Mouse (Mus musculus): Measurements from ENCODE around the gene Izumo4. TPM values are rescaled to one million over a fixed set of nuclear protein-coding genes. Genes with fewer than 3 reads are reported as not detected.

Gene Izumo4
- polyA plus RNA-seq, 1 experiment: 36.3 TPM

DNA sequence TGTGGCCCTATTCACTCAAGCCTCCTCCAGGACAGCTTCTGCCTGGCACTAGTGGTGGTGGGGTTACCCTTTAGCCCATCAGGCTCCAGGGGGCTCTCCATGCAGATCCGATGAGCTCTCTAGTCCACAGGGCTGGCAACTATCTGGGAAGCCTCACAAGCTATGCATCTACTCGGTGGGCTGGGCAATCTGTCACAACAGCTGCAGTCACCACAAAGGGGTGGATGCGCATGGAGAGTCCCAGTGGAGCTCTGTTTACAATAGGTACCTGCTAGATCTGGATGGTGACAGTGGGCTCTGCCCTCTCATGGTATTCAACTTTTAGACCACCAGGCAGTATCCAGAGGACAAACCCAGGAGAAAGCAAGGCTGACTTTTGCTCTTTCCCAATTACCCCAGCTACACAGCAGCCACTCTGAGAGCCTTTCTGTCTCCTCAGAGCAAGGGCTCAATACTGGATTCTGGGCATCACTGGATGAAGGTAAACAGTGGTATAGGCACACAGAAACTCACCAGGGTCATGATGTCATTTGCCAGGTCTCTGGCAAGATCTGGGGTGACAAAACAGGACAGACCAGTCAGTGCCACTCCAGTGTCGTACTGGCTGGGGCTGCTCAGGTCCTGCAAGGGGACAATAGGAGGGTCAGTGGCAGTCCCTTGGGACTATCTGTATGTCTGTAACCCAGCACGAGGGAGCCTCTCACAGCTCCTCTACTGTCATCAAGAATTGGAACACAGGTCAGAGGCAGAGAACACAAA is 25.6 kb downstream of the Izumo4 start:
- no peaks in the 10 kb centered on the region for H3K27me3 ChIP-seq (ENCODE audit: control insufficient read depth, insufficient read depth, low read length)

DNA sequence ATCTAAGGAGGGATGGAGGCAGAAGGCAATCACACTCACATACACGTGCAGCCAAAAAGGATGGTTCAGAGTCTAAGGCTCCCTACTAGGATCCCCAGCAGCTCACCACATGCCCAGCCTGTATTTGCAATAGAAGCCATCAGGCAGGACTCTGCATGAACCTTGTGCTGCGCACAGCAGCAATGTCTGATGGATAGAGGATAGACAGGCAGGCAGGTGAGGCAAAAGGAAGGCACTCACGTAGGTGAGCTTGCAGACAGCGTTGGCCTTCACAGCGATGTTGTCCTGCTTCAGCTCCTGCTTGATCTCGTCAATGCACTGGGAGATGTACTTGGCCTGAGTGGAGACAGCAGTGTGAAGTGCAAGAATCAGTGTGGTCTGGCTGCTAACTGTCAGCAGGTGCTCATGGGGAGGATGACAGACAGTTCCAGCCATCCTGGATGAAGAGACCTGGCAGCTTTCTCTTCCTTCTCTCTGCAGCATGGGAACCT is 30.7 kb downstream of the Izumo4 start:
- TF ChIP-seq CTCF (IDR thresholded peaks at IDR 0.05; ENCODE audit: extremely low read depth, insufficient read length, insufficient replicate concordance, low read depth, low read length) (no peak), POLR2A (IDR thresholded peaks at IDR 0.05; ENCODE audit: low read depth, low read length) (no peak)
- H3K27me3 ChIP-seq (ENCODE audit: control insufficient read depth, insufficient read depth, low read length): no peaks in the 10 kb centered on the region
- 88% methylated on average over 6 of the region's 6 CpGs for WGBS
- no peak overlapping the region for H3K27ac ChIP-seq (ENCODE audit: insufficient read depth, low read depth, low read length)
- peaks cover 7% of the 10 kb centered on the region for H3K4me1 ChIP-seq (ENCODE audit: control insufficient read depth, insufficient read depth, insufficient read length, low read length)
- H3K4me3 ChIP-seq (ENCODE audit: low read depth, low read length): no peak overlapping the region
- peaks cover 47% of the 10 kb centered on the region for H3K36me3 ChIP-seq (ENCODE audit: control insufficient read depth, insufficient read depth, low read length)

More for the DNA sequence above, 25.6 kb downstream of the Izumo4 start:
- H3K36me3 ChIP-seq (ENCODE audit: control insufficient read depth, insufficient read depth, low read length): peaks cover 77% of the 10 kb centered on the region
- 85% methylated on average over 5 of the region's 5 CpGs for WGBS
- H3K4me1 ChIP-seq (ENCODE audit: control insufficient read depth, insufficient read depth, insufficient read length, low read length): no peaks in the 10 kb centered on the region
- H3K4me3 ChIP-seq (ENCODE audit: low read depth, low read length): no peak overlapping the region
- TF ChIP-seq POLR2A (IDR thresholded peaks at IDR 0.05; ENCODE audit: low read depth, low read length): no peak
- TF ChIP-seq CTCF (IDR thresholded peaks at IDR 0.05; ENCODE audit: extremely low read depth, insufficient read length, insufficient replicate concordance, low read depth, low read length): no peak
- no peak overlapping the region for H3K27ac ChIP-seq (ENCODE audit: insufficient read depth, low read depth, low read length)

DNA sequence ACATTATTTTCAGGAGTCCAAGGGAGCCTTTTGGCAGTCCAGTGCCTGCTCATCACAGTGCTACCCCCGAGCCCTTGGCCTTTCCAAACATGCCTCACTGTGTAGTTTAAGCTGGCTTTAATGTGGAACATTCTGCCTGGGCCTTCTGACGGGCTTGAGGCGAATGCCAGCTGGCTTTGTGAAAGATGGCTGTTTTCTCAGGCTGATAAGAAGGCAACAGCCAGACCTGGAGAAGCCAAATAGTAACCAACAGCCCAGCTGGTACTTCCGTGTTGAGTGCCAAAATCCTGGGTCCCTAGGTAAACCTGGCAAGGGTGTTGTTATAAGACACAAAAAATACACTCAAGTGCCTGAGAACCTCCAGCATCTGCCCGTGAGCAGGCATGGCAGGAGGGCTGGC is 34.7 kb downstream of the Izumo4 start:
- 22% methylated on average over 5 of the region's 5 CpGs for WGBS
- TF ChIP-seq POLR2A (IDR thresholded peaks at IDR 0.05; ENCODE audit: low read depth, low read length) (no peak), CTCF (IDR thresholded peaks at IDR 0.05; ENCODE audit: extremely low read depth, insufficient read length, insufficient replicate concordance, low read depth, low read length) (no peak)
- no peak overlapping the region for H3K4me3 ChIP-seq (ENCODE audit: low read depth, low read length)
- peaks cover 14% of the 10 kb centered on the region for H3K36me3 ChIP-seq (ENCODE audit: control insufficient read depth, insufficient read depth, low read length)
- no peaks in the 10 kb centered on the region for H3K27me3 ChIP-seq (ENCODE audit: control insufficient read depth, insufficient read depth, low read length)
- no peak overlapping the region for H3K27ac ChIP-seq (ENCODE audit: insufficient read depth, low read depth, low read length)
- H3K4me1 ChIP-seq (ENCODE audit: control insufficient read depth, insufficient read depth, insufficient read length, low read length): peaks cover 13% of the 10 kb centered on the region

DNA sequence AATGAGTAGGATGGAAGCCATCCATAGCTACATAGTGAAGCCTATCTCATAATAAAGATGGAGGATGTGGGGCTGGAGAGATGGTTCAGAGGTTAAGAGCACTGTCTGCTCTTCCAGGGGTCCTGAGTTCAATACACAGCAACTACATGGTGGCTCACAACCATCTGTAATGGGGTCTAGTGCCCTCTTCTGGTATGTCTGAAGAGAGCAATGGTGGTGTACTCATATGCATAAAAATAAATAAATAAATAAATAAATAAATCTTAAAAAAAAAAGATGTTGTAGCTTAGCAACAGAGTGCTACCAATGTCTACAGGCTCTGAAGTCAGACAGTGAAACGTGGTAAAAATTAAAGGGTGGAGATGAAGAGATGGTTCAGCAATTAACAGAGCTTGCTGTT is 36.7 kb downstream of the Izumo4 start:
- Histone ChIP-seq H3K36me3 (ENCODE audit: control insufficient read depth, insufficient read depth, low read length) (peaks cover 5% of the 10 kb centered on the region; the same call in 1 of the 2 replicates), H3K4me3 (ENCODE audit: low read depth, low read length) (no peak overlapping the region), H3K27me3 (ENCODE audit: control insufficient read depth, insufficient read depth, low read length) (no peaks in the 10 kb centered on the region), H3K27ac (ENCODE audit: insufficient read depth, low read depth, low read length) (no peak overlapping the region), H3K4me1 (ENCODE audit: control insufficient read depth, insufficient read depth, insufficient read length, low read length) (peaks cover 16% of the 10 kb centered on the region)
- WGBS: 50% methylated on average over 1 of the region's 1 CpGs
- no peak for TF ChIP-seq CTCF (IDR thresholded peaks at IDR 0.05; ENCODE audit: extremely low read depth, insufficient read length, insufficient replicate concordance, low read depth, low read length)
- no peak for TF ChIP-seq POLR2A (IDR thresholded peaks at IDR 0.05; ENCODE audit: low read depth, low read length)

DNA sequence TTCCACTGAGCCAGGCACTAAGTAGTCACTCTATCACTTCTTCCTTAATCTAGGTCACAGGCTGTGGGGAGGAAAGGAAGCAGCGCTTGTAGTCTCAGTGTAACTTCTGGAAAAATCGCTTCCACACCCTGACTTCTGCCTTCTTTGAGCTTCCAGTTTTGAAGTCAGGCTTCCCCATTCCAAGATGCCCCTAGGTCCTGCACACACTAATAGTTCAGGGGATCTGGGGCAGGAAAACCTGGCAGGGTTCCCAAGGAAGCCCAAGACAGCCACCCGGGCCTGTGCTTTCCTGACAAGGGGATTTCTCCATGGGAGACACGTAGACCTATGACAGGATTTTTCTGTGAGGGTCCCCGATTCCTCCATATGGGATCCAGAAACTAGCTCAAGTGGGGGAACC is 39.2 kb downstream of the Izumo4 start:
- Histone ChIP-seq H3K4me1 (ENCODE audit: control insufficient read depth, insufficient read depth, insufficient read length, low read length) (peaks cover 16% of the 10 kb centered on the region), H3K4me3 (ENCODE audit: low read depth, low read length) (peak overlapping the region; percentile 72), H3K27ac (ENCODE audit: insufficient read depth, low read depth, low read length) (peak overlapping the region; percentile 45), H3K36me3 (ENCODE audit: control insufficient read depth, insufficient read depth, low read length) (peaks cover 2% of the 10 kb centered on the region; the same call in 1 of the 2 replicates), H3K27me3 (ENCODE audit: control insufficient read depth, insufficient read depth, low read length) (no peaks in the 10 kb centered on the region)
- 4% methylated on average over 5 of the region's 5 CpGs for WGBS
- TF ChIP-seq CTCF (IDR thresholded peaks at IDR 0.05; ENCODE audit: extremely low read depth, insufficient read length, insufficient replicate concordance, low read depth, low read length) (no peak), POLR2A (IDR thresholded peaks at IDR 0.05; ENCODE audit: low read depth, low read length) (no peak)

DNA sequence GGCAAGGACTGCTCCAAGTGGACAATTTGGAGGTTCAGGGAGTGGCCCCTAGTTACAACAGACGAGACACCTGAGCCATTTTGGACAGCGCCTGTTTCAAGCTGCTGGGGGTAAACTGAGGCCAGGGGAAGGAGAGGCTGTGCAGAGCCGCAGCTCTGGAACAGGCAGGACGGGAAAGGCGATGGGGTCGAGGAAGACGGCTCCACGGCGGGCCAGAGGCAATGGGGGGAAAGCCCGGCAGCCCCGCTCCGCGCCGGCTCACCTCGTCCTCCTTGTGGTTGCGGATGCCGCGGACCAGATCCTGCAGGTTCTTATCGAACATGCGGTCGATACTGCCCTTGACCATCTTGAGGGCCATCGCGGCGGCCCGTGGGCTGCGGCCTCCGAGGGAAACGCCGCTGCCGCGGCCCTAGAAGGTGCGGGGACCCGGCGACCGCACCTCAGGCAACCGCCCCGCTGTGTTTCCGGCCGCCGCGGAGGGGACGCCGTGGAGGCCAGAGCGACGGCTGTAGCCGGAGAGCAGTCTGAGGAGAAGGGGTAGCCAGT is 39.7 kb downstream of the Izumo4 start:
- 1% methylated on average over 46 of the region's 46 CpGs for WGBS
- H3K27me3 ChIP-seq (ENCODE audit: control insufficient read depth, insufficient read depth, low read length): no peaks in the 10 kb centered on the region
- H3K4me3 ChIP-seq (ENCODE audit: low read depth, low read length): peak overlapping the region; percentile 72
- peaks cover 16% of the 10 kb centered on the region for H3K4me1 ChIP-seq (ENCODE audit: control insufficient read depth, insufficient read depth, insufficient read length, low read length)
- peaks cover under 1% of the 10 kb centered on the region; the same call in 1 of the 2 replicates for H3K36me3 ChIP-seq (ENCODE audit: control insufficient read depth, insufficient read depth, low read length)
- H3K27ac ChIP-seq (ENCODE audit: insufficient read depth, low read depth, low read length): peak overlapping the region; percentile 45
- TF ChIP-seq POLR2A (IDR thresholded peaks at IDR 0.05; ENCODE audit: low read depth, low read length) (no peak), CTCF (IDR thresholded peaks at IDR 0.05; ENCODE audit: extremely low read depth, insufficient read length, insufficient replicate concordance, low read depth, low read length) (no peak)

All from small intestine, adult 2 months (tissue).